Comparison of ENCODE assay signal across 21 mouse cellular contexts in the genomic region with DNA sequence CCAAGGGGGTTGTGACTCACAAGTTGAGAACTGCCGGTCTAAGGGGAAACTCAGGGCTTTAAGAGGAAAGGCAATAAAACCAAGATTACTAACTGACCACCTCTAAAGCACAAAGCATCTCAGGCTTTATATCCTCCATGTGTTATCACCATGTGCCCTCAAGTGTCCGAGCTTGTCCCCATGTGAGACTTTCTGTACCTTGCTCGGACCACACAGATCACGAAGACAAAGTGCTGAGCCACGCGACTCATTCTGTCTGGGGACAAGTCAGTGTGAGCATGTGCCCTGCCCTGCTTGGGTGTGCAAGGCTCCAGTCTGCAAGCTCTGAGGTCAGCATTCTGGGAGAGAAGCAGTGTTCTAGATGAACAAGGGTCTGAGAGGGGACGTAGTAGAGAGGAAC.
A peak's percentile ranks its signal among the peaks of the same experiment; 100 is the strongest.
DNase-seq lines count a peak whose midpoint lies in the region; TF ChIP-seq lines count a peak whose summit lies in the region.
"Had no signal": no experiment of that assay in that cellular context is flagged by ENCODE, and none has a peak within 500 bp of the region (broad histone marks: within the 10 kb centered on the region; RNA-seq: fewer than 3 reads in every experiment).

No protein-coding gene starts in this region.

- no peak overlapping the region for H3K4me3 ChIP-seq in C2C12 (ENCODE audit: insufficient read depth, poor library complexity, severe bottlenecking)
- H3K4me3 ChIP-seq: embryonic facial prominence, embryonic 13.5 days; embryonic facial prominence, embryonic 15.5 days; erythroblast, embryonic 14.5 days; forebrain, embryonic 10.5 days; forebrain, embryonic 12.5 days had no signal

- no peaks in the 10 kb centered on the region for H3K79me2 ChIP-seq in C2C12 (ENCODE audit: control insufficient read depth, insufficient read depth)

- TF ChIP-seq CTCF in C2C12 (IDR thresholded peaks at IDR 0.05; ENCODE audit: control insufficient read depth, insufficient read depth, insufficient read length), result no peak

- no peaks in the 10 kb centered on the region for H3K27me3 ChIP-seq in C2C12 (ENCODE audit: control insufficient read depth, insufficient read depth, insufficient read length)
- H3K27me3 ChIP-seq: embryonic facial prominence, embryonic 13.5 days; embryonic facial prominence, embryonic 15.5 days; forebrain, embryonic 12.5 days had no signal

- no peaks in the 10 kb centered on the region for H3K36me3 ChIP-seq in C2C12 (ENCODE audit: control insufficient read depth, insufficient read depth)
- H3K36me3 ChIP-seq: embryonic facial prominence, embryonic 13.5 days; embryonic facial prominence, embryonic 15.5 days; forebrain, embryonic 10.5 days; forebrain, embryonic 12.5 days had no signal

- H3ac ChIP-seq in C2C12 (ENCODE audit: control insufficient read depth, insufficient read length, low read depth), result no peak overlapping the region

- peak; percentile 28 for DNase-seq in heart, adult 11 months
- DNase-seq in heart, adult 9 months (ENCODE audit: low spot score in 2 of 2), result no peak
- peak; percentile 34 for DNase-seq in 3134 (ENCODE audit: extremely low read depth, insufficient read length, low spot score)
- DNase-seq in lung, postnatal 25 days (ENCODE audit: low spot score), result no peak
- DNase-seq: adrenal gland, adult 2 months; adrenal gland, postnatal 10 days; adrenal gland, postnatal 25 days; B cell, adult 2 months; cerebellum, adult 11 months; cerebellum, adult 18-20 months; cerebellum, adult 8-10 months; cerebellum, adult 9-11 months; cerebellum, postnatal 14 days; cerebellum, postnatal 36 days; embryo, embryonic 11 days had no signal

- H3K79me3 ChIP-seq in C2C12 (ENCODE audit: low read depth), result no peaks in the 10 kb centered on the region

TF ChIP-seq in C2C12, 6 proteins besides CTCF, POLR2A, EP300 and RAD21:
- no peak for TF ChIP-seq MYOG (IDR thresholded peaks at IDR 0.05; ENCODE audit: control insufficient read depth, extremely low read depth, insufficient read length)
- TF ChIP-seq MAX (IDR thresholded peaks at IDR 0.05), result peak; percentile 89
- TF ChIP-seq USF1 (IDR thresholded peaks at IDR 0.05; ENCODE audit: low read depth), result peak; percentile 63

Comparison
In these comparisons a context has a peak if more than half of its experiments do, and no peak if none do; other contexts are left out.
1. DNase-seq: peak in heart, adult 11 months (single experiment) and 3134 (single experiment); none in heart, adult 9 months (0 of 2) and lung, postnatal 25 days (single experiment).